Mouse (Mus musculus): Measurements from ENCODE around the gene Clca3a1.

DNA sequence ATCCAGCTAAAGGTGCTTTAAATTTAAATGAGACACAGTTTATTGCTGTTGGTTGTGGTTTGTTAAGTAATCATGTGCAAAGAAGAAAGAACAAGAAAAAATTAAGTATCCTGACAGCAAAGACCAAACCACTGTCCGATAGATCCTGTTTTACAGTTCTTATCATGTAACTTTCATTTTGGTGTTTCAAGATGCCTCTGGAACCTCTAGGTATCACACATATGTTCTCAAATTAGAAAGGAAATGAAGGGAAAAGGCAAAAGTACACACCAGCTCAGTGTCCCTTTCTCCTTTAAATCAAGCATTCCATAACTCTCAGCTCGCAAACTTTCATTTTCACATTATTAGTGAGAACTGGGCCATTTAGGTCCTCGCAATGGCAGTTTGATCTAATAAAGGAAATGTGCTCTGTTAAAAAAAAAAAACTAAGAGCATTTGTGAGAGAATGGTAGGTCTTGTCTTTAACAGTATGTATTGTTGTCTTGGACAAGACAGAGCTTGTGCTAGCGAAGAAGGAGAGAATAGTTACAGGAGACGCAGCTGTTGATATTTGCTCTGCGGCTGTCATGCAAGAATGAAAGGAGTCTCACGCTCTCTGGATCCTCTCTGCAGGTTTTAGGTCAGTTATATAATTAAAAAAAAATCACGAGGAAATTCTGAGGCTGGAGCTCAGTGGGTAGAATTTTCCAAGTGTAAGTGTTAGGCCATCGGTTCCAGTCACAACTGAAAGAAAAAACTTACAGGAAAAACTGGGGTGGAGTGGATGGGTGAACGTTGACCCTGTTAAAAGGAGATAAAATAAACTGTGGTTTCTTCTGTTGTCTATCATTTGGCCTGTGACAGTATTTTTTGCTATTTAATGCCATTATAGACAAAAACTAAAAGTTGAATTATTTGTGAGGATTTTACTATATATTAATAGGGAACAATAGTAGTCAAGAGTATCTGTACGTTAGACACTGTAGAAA is 24.7 kb upstream of the Clca3a1 start:
- TF ChIP-seq POLR2AphosphoS2 (IDR thresholded peaks at IDR 0.05; ENCODE audit: insufficient read length, low read depth) (no peak), POLR2A (IDR thresholded peaks at IDR 0.05; ENCODE audit: insufficient read length, low read depth) (no peak), E2F4 (IDR thresholded peaks at IDR 0.05; ENCODE audit: insufficient read depth) (no peak), MYOG (IDR thresholded peaks at IDR 0.05; ENCODE audit: control insufficient read depth in 1 of 3, insufficient read depth in 1 of 3, insufficient read length in 2 of 3, low read depth in 2 of 3) (no peak), MAX (IDR thresholded peaks at IDR 0.05; ENCODE audit: low read depth) (no peak), USF1 (IDR thresholded peaks at IDR 0.05; ENCODE audit: low read depth) (no peak), TCF12 (IDR thresholded peaks at IDR 0.05; ENCODE audit: insufficient read depth, poor library complexity, severe bottlenecking) (no peak), MYOD1 (IDR thresholded peaks at IDR 0.05; ENCODE audit: control insufficient read depth in 1 of 3, insufficient read length in 2 of 3, low read depth in 2 of 3) (no peak), TCF3 (IDR thresholded peaks at IDR 0.05; ENCODE audit: insufficient read length, low read depth) (no peak)

Data from myocyte (in vitro differentiated cells).